Mouse (Mus musculus): ENCODE data around the gene Cd80.

GRCm38 (mm10) chr16:38425374-38425773 is 30.0 kb upstream of the Cd80 start:
- TF ChIP-seq GATA1 (IDR thresholded peaks at IDR 0.05; ENCODE audit: low read length) = no peak
- no peak for TF ChIP-seq TAL1 (IDR thresholded peaks at IDR 0.05; ENCODE audit: low read length)

Measured in erythroblast, embryonic 14.5 days (primary cell).